8 mouse cellular contexts compared by ENCODE assay signal in genomic region chr1:36252791-36253190, GRCm38 (mm10). TPM values are rescaled to one million over a fixed set of nuclear protein-coding genes. Genes with fewer than 3 reads are reported as not detected.
A peak's percentile ranks its signal among the peaks of the same experiment; 100 is the strongest.
DNase-seq lines count a peak whose midpoint lies in the region; ATAC-seq and TF ChIP-seq lines count a peak whose summit lies in the region.

No protein-coding gene starts in this region.

- no peak for TF ChIP-seq POLR2A in bone marrow, adult 2 months (IDR thresholded peaks at IDR 0.05; ENCODE audit: borderline replicate concordance, control insufficient read depth, low read depth, low read length)

- H3K27ac ChIP-seq in bone marrow, adult 2 months (ENCODE audit: control insufficient read depth, insufficient read depth, low read depth, low read length, poor library complexity) = no peak overlapping the region
- H3K27ac ChIP-seq in embryonic facial prominence, embryonic 14.5 days (replicated peaks; ENCODE audit: low read depth, low read length) = no peak overlapping the region
- no peak overlapping the region for H3K27ac ChIP-seq in liver, embryonic 16.5 days (ENCODE audit: low read length)

- intact Hi-C loops in heart, postnatal 14 days (cut with DNase I) = loop anchor here (5.0 kb wide), 2 partner anchors 90 to 105 kb away; no protein-coding TSS in a partner anchor

- H3K4me1 ChIP-seq in bone marrow, adult 2 months (ENCODE audit: control insufficient read depth, insufficient read depth, low read length) = no peaks in the 10 kb centered on the region
- H3K4me1 ChIP-seq in embryonic facial prominence, embryonic 14.5 days (ENCODE audit: control insufficient read depth, insufficient read depth, low read length) = no peaks in the 10 kb centered on the region; the same call in 1 of the 2 replicates
- no peaks in the 10 kb centered on the region; the same call in 1 of the 2 replicates for H3K4me1 ChIP-seq in liver, embryonic 16.5 days (ENCODE audit: control insufficient read depth, low read depth, low read length)

- peak; percentile 76 for TF ChIP-seq CTCF in bone marrow, adult 2 months (IDR thresholded peaks at IDR 0.05; ENCODE audit: control insufficient read depth, insufficient read depth, low read length)

- peak; percentile 89 for DNase-seq in ES-CJ7 (ENCODE audit: low read depth, low spot score)
- DNase-seq in embryonic facial prominence, embryonic 14.5 days (ENCODE audit: low spot score) = peak; percentile 90
- DNase-seq in heart, postnatal 14 days = peak; percentile 71 to 83
- peak; percentile 77 to 82 for DNase-seq in kidney, postnatal 36 days
- DNase-seq in ovary, postnatal 36 days (ENCODE audit: low spot score) = peak; percentile 48
- peak; percentile 88 for DNase-seq in thymus, postnatal 0 days (ENCODE audit: low spot score)

- peaks cover 21% of the 10 kb centered on the region for H3K27me3 ChIP-seq in embryonic facial prominence, embryonic 14.5 days (replicated peaks; ENCODE audit: control insufficient read depth, insufficient read depth, low read length)
- peaks cover 4% of the 10 kb centered on the region; the same call in 1 of the 2 replicates for H3K27me3 ChIP-seq in liver, embryonic 16.5 days (ENCODE audit: control insufficient read depth, insufficient read depth, low read depth, low read length)

- 3% methylated on average over 6 of the region's 6 CpGs for WGBS in bone marrow, adult 2 months
- 9% methylated on average over 6 of the region's 6 CpGs for WGBS in embryonic facial prominence, embryonic 14.5 days
- 3% methylated on average over 6 of the region's 6 CpGs for WGBS in liver, embryonic 16.5 days (ENCODE audit: insufficient replicate concordance)

- ATAC-seq in embryonic facial prominence, embryonic 14.5 days (ENCODE audit: low read depth) = peak; percentile 68
- ATAC-seq in liver, embryonic 16.5 days (ENCODE audit: low read depth) = 0 out of 2 replicates have a peak, but pooled peaks have one; percentile 43

- no peak overlapping the region for H3K9ac ChIP-seq in embryonic facial prominence, embryonic 14.5 days (ENCODE audit: low read depth, low read length)
- H3K9ac ChIP-seq in liver, embryonic 16.5 days (ENCODE audit: low read depth, low read length) = no peak overlapping the region

- H3K4me2 ChIP-seq in embryonic facial prominence, embryonic 14.5 days (ENCODE audit: low read depth, low read length) = no peak overlapping the region
- no peak overlapping the region for H3K4me2 ChIP-seq in liver, embryonic 16.5 days (ENCODE audit: low read depth, low read length)

- H3K36me3 ChIP-seq in embryonic facial prominence, embryonic 14.5 days (ENCODE audit: control insufficient read depth, insufficient read depth, low read length) = no peaks in the 10 kb centered on the region
- H3K36me3 ChIP-seq in liver, embryonic 16.5 days (ENCODE audit: control insufficient read depth, insufficient read depth) = no peaks in the 10 kb centered on the region

- peaks cover 6% of the 10 kb centered on the region for H3K9me3 ChIP-seq in embryonic facial prominence, embryonic 14.5 days (ENCODE audit: control insufficient read depth, low read length)
- no peaks in the 10 kb centered on the region; the same call in 1 of the 2 replicates for H3K9me3 ChIP-seq in liver, embryonic 16.5 days (replicated peaks; ENCODE audit: control insufficient read depth, low read length)

- H3K4me3 ChIP-seq in bone marrow, adult 2 months (replicated peaks; ENCODE audit: control insufficient read depth, low read depth, low read length) = no peak overlapping the region
- no peak overlapping the region for H3K4me3 ChIP-seq in embryonic facial prominence, embryonic 14.5 days (ENCODE audit: low read depth, low read length)
- H3K4me3 ChIP-seq in liver, embryonic 16.5 days (ENCODE audit: low read depth, low read length) = no peak overlapping the region

RNA-seq across cellular contexts. Expression of gene Uggt1, which starts 8.3 kb away (rescaled TPM):
- polyA plus RNA-seq in bone marrow, adult 2 months (2011; ENCODE audit: insufficient read depth, insufficient read length, low replicate concordance, missing spikeins) = 14.8 and 33.9 TPM in 2 replicates
- polyA plus RNA-seq in embryonic facial prominence, embryonic 14.5 days (2014; fragmentation: Nextera tagmentation; extraction: Ambion mirVana) = 71.2 and 74.1 TPM in 2 replicates
- total RNA-seq in heart, postnatal 14 days (2021) = 10 to 100 TPM; 26.5 to 30.9 TPM
- polyA plus RNA-seq in liver, embryonic 16.5 days (2015; fragmentation: Nextera tagmentation; extraction: Ambion mirVana) = 19.6 and 19.8 TPM in 2 replicates
- polyA plus RNA-seq in thymus, postnatal 0 days (2015; fragmentation: Nextera tagmentation; extraction: Ambion mirVana) = 43.9 and 46.5 TPM in 2 replicates

RNA-seq across cellular contexts. Expression of gene Neurl3, which starts 21.7 kb away (rescaled TPM):
- polyA plus RNA-seq in bone marrow, adult 2 months (2011; ENCODE audit: insufficient read depth, insufficient read length, low replicate concordance, missing spikeins) = 33.7 and 62.7 TPM in 2 replicates
- polyA plus RNA-seq in embryonic facial prominence, embryonic 14.5 days (2014; fragmentation: Nextera tagmentation; extraction: Ambion mirVana) = 1.8 and 2.1 TPM in 2 replicates
- 1 to 10 TPM; 2.6 to 2.9 TPM for total RNA-seq in heart, postnatal 14 days (2021)
- 3.1 and 3.4 TPM in 2 replicates for polyA plus RNA-seq in liver, embryonic 16.5 days (2015; fragmentation: Nextera tagmentation; extraction: Ambion mirVana)
- polyA plus RNA-seq in thymus, postnatal 0 days (2015; fragmentation: Nextera tagmentation; extraction: Ambion mirVana) = 3.8 and 4.4 TPM in 2 replicates

RNA-seq across cellular contexts. Expression of gene Arid5a, which starts 54.7 kb away (rescaled TPM):
- polyA plus RNA-seq in bone marrow, adult 2 months (2011; ENCODE audit: insufficient read depth, insufficient read length, low replicate concordance, missing spikeins) = 14.3 and 36.7 TPM in 2 replicates
- polyA plus RNA-seq in embryonic facial prominence, embryonic 14.5 days (2014; fragmentation: Nextera tagmentation; extraction: Ambion mirVana) = 12.7 and 13.7 TPM in 2 replicates
- total RNA-seq in heart, postnatal 14 days (2021) = 10 to 100 TPM in 1 of 2 experiments, 1 to 10 TPM in 1; 9.1 to 11.4 TPM
- polyA plus RNA-seq in liver, embryonic 16.5 days (2015; fragmentation: Nextera tagmentation; extraction: Ambion mirVana) = 3.6 and 4.9 TPM in 2 replicates
- polyA plus RNA-seq in thymus, postnatal 0 days (2015; fragmentation: Nextera tagmentation; extraction: Ambion mirVana) = 34.9 and 35.4 TPM in 2 replicates
